Mouse (Mus musculus) adrenal gland, adult (tissue): ENCODE data around the gene Ppfibp1.

Source experiments
- DNase-seq, 2 experiments: peaks; one replicate each; pipeline ENCODE4 v3.0.0; 2022 to 2023; ENCODE audit warnings: low spot score in 1 of 2; ENCODE audit not compliant: inconsistent age in 2 of 2

The Ppfibp1 gene

GRCm38 (mm10) chr6:146955896-146956295, 67.6 kb downstream of the Ppfibp1 start:
- DNase-seq: peak in 1 of 2 experiments; percentile 44

- no peak for DNase-seq
These were observed 68.7 kb downstream of the Ppfibp1 start for GRCm38 (mm10) chr6:146956961-146957360.

GRCm38 (mm10) chr6:146958694-146959093, 70.4 kb downstream of the Ppfibp1 start:
- DNase-seq: no peak

- DNase-seq: peak; percentile 54 to 78
These were observed 71.8 kb downstream of the Ppfibp1 start for GRCm38 (mm10) chr6:146959908-146960680.

GRCm38 (mm10) chr6:146960956-146961355, 72.7 kb downstream of the Ppfibp1 start:
- no peak for DNase-seq

GRCm38 (mm10) chr6:146961832-146962481, 73.7 kb downstream of the Ppfibp1 start:
- DNase-seq: peak in 1 of 2 experiments; percentile 58

GRCm38 (mm10) chr6:146963396-146964150, 75.3 kb downstream of the Ppfibp1 start:
- no peak for DNase-seq

- DNase-seq: no peak
These were observed 77.0 kb downstream of the Ppfibp1 start for GRCm38 (mm10) chr6:146965139-146965772.

GRCm38 (mm10) chr6:146966446-146967019, 78.2 kb downstream of the Ppfibp1 start:
- no peak for DNase-seq

- DNase-seq: no peak
These were observed 79.5 kb downstream of the Ppfibp1 start for GRCm38 (mm10) chr6:146967836-146968235.

GRCm38 (mm10) chr6:146970811-146971210, 82.5 kb downstream of the Ppfibp1 start:
- DNase-seq: no peak

- no peak for DNase-seq
These were observed 83.1 kb downstream of the Ppfibp1 start for GRCm38 (mm10) chr6:146971366-146971765.

- DNase-seq: no peak
These were observed 83.7 kb downstream of the Ppfibp1 start for GRCm38 (mm10) chr6:146972009-146972408.

GRCm38 (mm10) chr6:146972740-146973139, 84.5 kb downstream of the Ppfibp1 start:
- DNase-seq: no peak

- peak; percentile 57 to 73 for DNase-seq
These were observed 85.1 kb downstream of the Ppfibp1 start for GRCm38 (mm10) chr6:146973406-146973805.

GRCm38 (mm10) chr6:146973830-146974229, 85.5 kb downstream of the Ppfibp1 start:
- DNase-seq: no peak

- no peak for DNase-seq
These were observed 88.2 kb downstream of the Ppfibp1 start for GRCm38 (mm10) chr6:146976446-146976845.

- DNase-seq: peak in 1 of 2 experiments; percentile 76
These were observed 90.4 kb downstream of the Ppfibp1 start for GRCm38 (mm10) chr6:146978691-146979114.

- no peak for DNase-seq
These were observed 90.9 kb downstream of the Ppfibp1 start for GRCm38 (mm10) chr6:146979115-146979744.

GRCm38 (mm10) chr6:146979953-146980352, 91.7 kb downstream of the Ppfibp1 start:
- no peak for DNase-seq
